Mouse (Mus musculus) cerebral cortex, adult 2 months (tissue): Measurements from ENCODE around the gene Crtc1.

Experiments
- WGBS: fragments of 180-500 bp; shearing (Covaris S2); methylation state at CpG from one replicate; pipeline ENCODE4 v1.1.7; 2018; 5-methylcytosine and 5-hydroxymethylcytosine counted together

Crtc1 gene

GRCm38 (mm10) chr8:70439055-70439847 lies at the start of gene Crtc1:
Gene Crtc1 (minus strand): TSS chr8:70439579.
- under 1% methylated on average over 67 of the region's 70 CpGs for WGBS

GRCm38 (mm10) chr8:70488931-70489470 lies 49.6 kb upstream of the Crtc1 start:
- 24% methylated on average over 14 of the region's 14 CpGs for WGBS

GRCm38 (mm10) chr8:70487993-70488796 lies 48.8 kb upstream of the Crtc1 start:
- 12% methylated on average over 55 of the region's 55 CpGs for WGBS

- 9% methylated on average over 33 of the region's 33 CpGs for WGBS
Measured at GRCm38 (mm10) chr8:70486941-70487520, 47.7 kb upstream of the Crtc1 start, which contains the start of gene Tmem59l. Gene Tmem59l (minus strand): TSS chr8:70487358.

GRCm38 (mm10) chr8:70486191-70486681 lies 46.9 kb upstream of the Crtc1 start:
- 47% methylated on average over 7 of the region's 7 CpGs for WGBS

GRCm38 (mm10) chr8:70482943-70483342 lies 43.6 kb upstream of the Crtc1 start:
- 76% methylated on average over 2 of the region's 2 CpGs for WGBS

GRCm38 (mm10) chr8:70481908-70482307 lies 42.5 kb upstream of the Crtc1 start:
- 53% methylated on average over 3 of the region's 3 CpGs for WGBS

GRCm38 (mm10) chr8:70477269-70477982 lies 38.0 kb upstream of the Crtc1 start:
- 5% methylated on average over 21 of the region's 21 CpGs for WGBS

- under 1% methylated on average over 53 of the region's 53 CpGs for WGBS
Measured at GRCm38 (mm10) chr8:70476333-70477268, 37.2 kb upstream of the Crtc1 start, which contains the start of gene Klhl26. Gene Klhl26 (minus strand): TSS chr8:70476968.

- WGBS: 96% methylated on average over 7 of the region's 7 CpGs
Measured at GRCm38 (mm10) chr8:70471856-70472255, 32.5 kb upstream of the Crtc1 start.

GRCm38 (mm10) chr8:70469938-70470337 lies 30.6 kb upstream of the Crtc1 start:
- WGBS: 62% methylated on average over 2 of the region's 2 CpGs

- WGBS: 14% methylated on average over 10 of the region's 10 CpGs
Measured at GRCm38 (mm10) chr8:70469295-70469916, 30.0 kb upstream of the Crtc1 start.

GRCm38 (mm10) chr8:70468733-70469132 lies 29.4 kb upstream of the Crtc1 start:
- 91% methylated on average over 4 of the region's 4 CpGs for WGBS

- 88% methylated on average over 1 of the region's 1 CpGs for WGBS
Measured at GRCm38 (mm10) chr8:70467907-70468306, 28.5 kb upstream of the Crtc1 start.

- WGBS: 85% methylated on average over 5 of the region's 5 CpGs
Measured at GRCm38 (mm10) chr8:70467229-70467725, 27.9 kb upstream of the Crtc1 start.

- 72% methylated on average over 11 of the region's 11 CpGs for WGBS
Measured at GRCm38 (mm10) chr8:70466771-70467170, 27.4 kb upstream of the Crtc1 start.

GRCm38 (mm10) chr8:70466305-70466704 lies 26.9 kb upstream of the Crtc1 start:
- WGBS: 80% methylated on average over 4 of the region's 4 CpGs

GRCm38 (mm10) chr8:70465701-70466100 lies 26.3 kb upstream of the Crtc1 start:
- WGBS: over 99% methylated on average over 4 of the region's 4 CpGs

GRCm38 (mm10) chr8:70464162-70464561 lies 24.8 kb upstream of the Crtc1 start:
- 94% methylated on average over 6 of the region's 6 CpGs for WGBS
